Mouse (Mus musculus) embryonic facial prominence, embryonic 14.5 days (tissue): ENCODE data around the gene Lce1f. TPM values are rescaled to one million over a fixed set of nuclear protein-coding genes. Genes with fewer than 3 reads are reported as not detected.

Experiments used
- ATAC-seq: fragments of 200-750 bp; cut with Nextera tagmentation; 2 replicates; pipeline ENCODE4 v1.8.0; 2017; ENCODE audit warnings: low read depth, moderate number of reproducible peaks, moderate TSS enrichment
- DNase-seq: peaks from one replicate; pipeline ENCODE4 v3.0.0-alpha.2; 2015; ENCODE audit warnings: low spot score
- H3K27ac ChIP-seq: fragments of 300-500 bp; sonication (generic); replicated peaks from 2 replicates; pipeline ENCODE4 v1.5.1; 2014; ENCODE audit warnings: low read depth, mild to moderate bottlenecking, low read length, moderate library complexity
- H3K27me3 ChIP-seq: fragments of 300-500 bp; sonication (generic); replicated peaks from 2 replicates; pipeline ENCODE4 v1.6.1; 2014; ENCODE audit warnings: low read length; ENCODE audit not compliant: control insufficient read depth, insufficient read depth
- H3K36me3 ChIP-seq: fragments of 300-500 bp; sonication (generic); 2 replicates; pipeline ENCODE4 v1.6.1; 2014; ENCODE audit warnings: low read length, mixed read lengths; ENCODE audit not compliant: control insufficient read depth, insufficient read depth
- H3K4me1 ChIP-seq: fragments of 300-500 bp; sonication (generic); 2 replicates; pipeline ENCODE4 v1.6.1; 2014; ENCODE audit warnings: antibody characterized with exemption, low read length; ENCODE audit not compliant: control insufficient read depth, insufficient read depth
- H3K4me2 ChIP-seq: fragments of 300-500 bp; sonication (generic); 2 replicates; pipeline ENCODE4 v1.6.1; 2014; ENCODE audit warnings: low read depth, mild to moderate bottlenecking, low read length, moderate library complexity, mixed read lengths
- H3K4me3 ChIP-seq: fragments of 300-500 bp; sonication (generic); 2 replicates; pipeline ENCODE4 v1.5.1; 2014; ENCODE audit warnings: low read depth, mild to moderate bottlenecking, low read length
- H3K9ac ChIP-seq: fragments of 300-500 bp; sonication (generic); 2 replicates; pipeline ENCODE4 v1.6.1; 2014; ENCODE audit warnings: low read depth, mild to moderate bottlenecking, low read length, moderate library complexity, mixed read lengths
- H3K9me3 ChIP-seq: fragments of 300-500 bp; sonication (generic); 2 replicates; pipeline ENCODE4 v1.6.1; 2016; ENCODE audit warnings: low read length; ENCODE audit not compliant: control insufficient read depth
- WGBS: fragments of 180-500 bp; shearing (Covaris S2); extraction: QIAGEN DNeasy Blood & Tissue Kit; methylation state at CpG from one replicate; pipeline ENCODE4 v1.1.7; 2014; 5-methylcytosine and 5-hydroxymethylcytosine counted together
- polyA plus RNA-seq: library from polyadenylated mRNA; unstranded; fragments of >200 nt; fragmentation: Nextera tagmentation; extraction: Ambion mirVana; gene quantifications from 2 replicates; pipeline ENCODE4 v1.2.1, GENCODE M21; 2014

Gene Lce1f
- polyA plus RNA-seq: 0.33 TPM in 1 of 2 replicates, not detected in the other

DNA sequence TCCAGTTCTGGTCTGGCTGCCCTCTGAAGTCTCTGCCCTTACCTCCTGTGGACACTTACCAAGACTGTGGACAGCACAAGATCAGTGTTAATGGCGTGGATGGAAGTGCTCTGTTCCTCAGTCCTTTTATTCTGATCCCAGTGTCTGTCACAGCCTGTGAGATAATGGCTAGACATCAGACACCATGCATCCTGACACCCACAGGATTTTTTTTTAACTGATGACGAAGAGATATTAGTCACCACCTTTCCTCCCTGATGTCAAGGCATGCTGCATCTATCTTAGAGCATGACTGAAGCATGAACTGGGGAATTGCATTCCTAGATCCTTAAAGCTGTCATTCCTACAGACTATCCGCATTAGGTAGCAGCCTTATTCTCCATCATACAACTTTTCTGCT, at the start of gene Lce1f:
Gene Lce1f (minus strand): TSS at position 101 of the 400 bp plus-strand sequence.
- Histone ChIP-seq H3K4me2 (no peak within 1 kb of the TSS), H3K27me3 (no peaks in the 10 kb centered on the region), H3K4me1 (no peaks in the 10 kb centered on the region), H3K36me3 (no peaks in the 10 kb centered on the region), H3K4me3 (no peak within 1 kb of the TSS), H3K9ac (no peak within 1 kb of the TSS), H3K9me3 (no peaks in the 10 kb centered on the region), H3K27ac (no peak within 1 kb of the TSS)
- DNase-seq: no peak
- ATAC-seq: no peak
- WGBS: 71% methylated on average over 3 of the region's 3 CpGs

DNA sequence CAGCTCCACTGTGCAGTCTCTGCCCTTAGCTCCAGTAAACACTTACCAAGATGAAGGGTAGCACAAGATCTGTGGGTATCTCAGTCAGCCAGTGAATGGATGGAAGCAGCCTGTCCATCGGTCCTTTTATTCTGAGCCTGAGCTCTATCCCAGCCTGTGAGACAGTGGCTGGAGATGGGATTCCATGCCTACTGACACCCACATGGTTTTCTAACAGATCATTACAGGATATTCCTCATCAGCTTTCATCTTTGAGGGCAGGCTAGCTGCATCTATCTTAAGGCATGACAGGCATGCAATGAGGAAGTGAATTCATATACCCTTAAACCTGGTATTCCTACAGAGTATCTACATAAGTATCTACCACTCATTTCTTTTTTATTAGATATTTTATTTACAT, 44.8 kb upstream of the Lce1f start, which contains the start of gene Lce1h:
Gene Lce1h (minus strand): TSS at position 101 of the 400 bp plus-strand sequence.
- ATAC-seq: no peak
- DNase-seq: no peak
- no peak within 1 kb of the TSS for H3K4me3 ChIP-seq
- H3K27me3 ChIP-seq: no peaks in the 10 kb centered on the region
- no peak within 1 kb of the TSS for H3K9ac ChIP-seq
- H3K4me1 ChIP-seq: no peaks in the 10 kb centered on the region
- no peak within 1 kb of the TSS for H3K4me2 ChIP-seq
- H3K36me3 ChIP-seq: no peaks in the 10 kb centered on the region
- H3K27ac ChIP-seq: no peak within 1 kb of the TSS
- WGBS: 89% methylated on average over 1 of the region's 1 CpGs
- H3K9me3 ChIP-seq: no peaks in the 10 kb centered on the region

- no peaks in the 10 kb centered on the region for H3K4me1 ChIP-seq
- WGBS: 32% methylated on average over 3 of the region's 3 CpGs
- ATAC-seq: no peak
- H3K4me3 ChIP-seq: no peak overlapping the region
- no peak for DNase-seq
- no peak overlapping the region for H3K4me2 ChIP-seq
- no peaks in the 10 kb centered on the region for H3K9me3 ChIP-seq
- no peak overlapping the region for H3K9ac ChIP-seq
- H3K27me3 ChIP-seq: no peaks in the 10 kb centered on the region
- no peak overlapping the region for H3K27ac ChIP-seq
- H3K36me3 ChIP-seq: no peaks in the 10 kb centered on the region
Observed at GRCm38 (mm10) chr3:92753197-92753596, 33.0 kb upstream of the Lce1f start.

GRCm38 (mm10) chr3:92752238-92752637, 32.1 kb upstream of the Lce1f start, which contains the start of gene Lce1g:
Lce1g (minus strand) TSS chr3:92752338.
- Histone ChIP-seq H3K4me1 (no peaks in the 10 kb centered on the region), H3K27me3 (no peaks in the 10 kb centered on the region), H3K36me3 (no peaks in the 10 kb centered on the region), H3K9ac (no peak within 1 kb of the TSS), H3K9me3 (no peaks in the 10 kb centered on the region), H3K4me2 (no peak within 1 kb of the TSS), H3K4me3 (no peak within 1 kb of the TSS), H3K27ac (no peak within 1 kb of the TSS)
- ATAC-seq: no peak
- 88% methylated on average over 1 of the region's 1 CpGs for WGBS
- no peak for DNase-seq

GRCm38 (mm10) chr3:92738996-92739395, 18.8 kb upstream of the Lce1f start, which contains the start of gene Gm38119:
Gm38119 (minus strand) TSS chr3:92739096.
- DNase-seq (no peak), ATAC-seq (no peak)
- Histone ChIP-seq H3K4me3 (no peak within 1 kb of the TSS), H3K4me2 (no peak within 1 kb of the TSS), H3K27ac (no peak within 1 kb of the TSS), H3K27me3 (no peaks in the 10 kb centered on the region), H3K9ac (no peak within 1 kb of the TSS), H3K9me3 (no peaks in the 10 kb centered on the region), H3K4me1 (no peaks in the 10 kb centered on the region), H3K36me3 (no peaks in the 10 kb centered on the region)
- 81% methylated on average over 1 of the region's 1 CpGs for WGBS

- WGBS: 83% methylated on average over 5 of the region's 5 CpGs
- H3K4me2 ChIP-seq: no peak overlapping the region
- no peaks in the 10 kb centered on the region for H3K36me3 ChIP-seq
- no peak overlapping the region for H3K4me3 ChIP-seq
- ATAC-seq (no peak), DNase-seq (no peak)
- no peaks in the 10 kb centered on the region for H3K9me3 ChIP-seq
- H3K27me3 ChIP-seq: no peaks in the 10 kb centered on the region
- no peak overlapping the region for H3K9ac ChIP-seq
- H3K4me1 ChIP-seq: no peaks in the 10 kb centered on the region
- no peak overlapping the region for H3K27ac ChIP-seq
Observed at GRCm38 (mm10) chr3:92722631-92723030, 2.5 kb upstream of the Lce1f start.

DNA sequence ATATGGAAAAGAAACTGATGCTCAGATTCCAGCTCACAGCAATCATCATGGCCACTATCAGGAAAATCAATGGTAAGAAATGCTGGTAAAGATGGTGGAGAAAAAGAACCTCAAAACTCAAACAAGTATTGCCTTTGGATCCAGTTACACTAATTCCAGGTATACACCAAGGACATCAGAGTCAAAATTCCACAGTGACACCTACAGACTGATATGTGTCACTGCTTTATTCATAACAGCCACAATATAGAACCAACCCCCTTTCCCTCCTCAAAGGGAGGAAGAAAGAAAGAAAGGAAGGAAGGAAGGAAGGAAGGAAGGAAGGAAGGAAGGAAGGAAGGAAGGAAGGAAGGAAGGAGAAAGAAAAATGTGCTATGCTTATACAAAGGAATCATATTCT, 5.0 kb downstream of the Lce1f start:
- Histone ChIP-seq H3K27me3 (no peaks in the 10 kb centered on the region), H3K4me1 (no peaks in the 10 kb centered on the region), H3K27ac (no peak overlapping the region), H3K36me3 (no peaks in the 10 kb centered on the region), H3K9me3 (no peaks in the 10 kb centered on the region), H3K4me2 (no peak overlapping the region), H3K9ac (no peak overlapping the region), H3K4me3 (no peak overlapping the region)
- DNase-seq (no peak), ATAC-seq (no peak)

DNA sequence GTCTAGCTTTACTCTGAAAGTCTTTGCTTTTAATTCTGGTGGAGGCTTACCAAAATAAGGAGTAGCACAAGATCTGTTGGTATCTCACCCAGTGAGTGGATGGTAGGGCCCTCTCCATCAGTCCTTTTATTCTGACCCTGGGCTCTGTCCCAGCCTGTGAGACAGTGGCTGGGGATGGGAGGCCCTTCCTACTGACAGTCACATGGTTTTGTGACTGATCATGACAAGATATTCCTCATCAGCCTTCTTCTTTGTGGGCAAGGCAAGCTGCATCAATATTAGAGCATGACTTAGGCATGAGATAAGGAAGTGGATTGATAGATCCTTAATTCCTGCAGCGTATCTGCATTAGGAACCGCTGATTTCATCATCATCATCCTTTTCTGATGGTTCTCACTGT, 11.2 kb downstream of the Lce1f start, which contains the start of gene Lce1e:
Gene Lce1e (minus strand): TSS at position 101 of the 400 bp plus-strand sequence.
- H3K36me3 ChIP-seq: no peaks in the 10 kb centered on the region
- no peak for DNase-seq
- no peak within 1 kb of the TSS for H3K4me2 ChIP-seq
- no peaks in the 10 kb centered on the region for H3K9me3 ChIP-seq
- H3K4me1 ChIP-seq: no peaks in the 10 kb centered on the region
- H3K27ac ChIP-seq: no peak within 1 kb of the TSS
- no peak within 1 kb of the TSS for H3K9ac ChIP-seq
- 81% methylated on average over 2 of the region's 2 CpGs for WGBS
- no peaks in the 10 kb centered on the region for H3K27me3 ChIP-seq
- H3K4me3 ChIP-seq: no peak within 1 kb of the TSS
- no peak for ATAC-seq

- Histone ChIP-seq H3K4me3 (no peak overlapping the region), H3K27ac (no peak overlapping the region), H3K36me3 (no peaks in the 10 kb centered on the region), H3K4me1 (no peaks in the 10 kb centered on the region), H3K9ac (no peak overlapping the region), H3K27me3 (no peaks in the 10 kb centered on the region), H3K4me2 (no peak overlapping the region), H3K9me3 (no peaks in the 10 kb centered on the region)
- DNase-seq: no peak
- ATAC-seq: no peak
- WGBS: 20% methylated on average over 1 of the region's 1 CpGs
Observed at GRCm38 (mm10) chr3:92694613-92695012, 25.5 kb downstream of the Lce1f start.
